Mouse (Mus musculus): ENCODE results near the gene Borcs8.

GRCm38 (mm10) chr8:70130066-70130465 is 9.2 kb upstream of the Borcs8 start:
- no peak for TF ChIP-seq POLR2A (IDR thresholded peaks at IDR 0.05; ENCODE audit: insufficient read depth, low read depth, low read length)
- TF ChIP-seq CTCF (IDR thresholded peaks at IDR 0.05; ENCODE audit: insufficient read depth, low read depth, low read length) = no peak
